Mouse (Mus musculus): Measurements from ENCODE around the gene Lrrc75a. TPM values are rescaled to one million over a fixed set of nuclear protein-coding genes. Genes with fewer than 3 reads are reported as not detected.

Gene Lrrc75a
- total and polyA plus RNA-seq, 3 experiments = 7.0 to 8.9 TPM; not detected in 1

DNA sequence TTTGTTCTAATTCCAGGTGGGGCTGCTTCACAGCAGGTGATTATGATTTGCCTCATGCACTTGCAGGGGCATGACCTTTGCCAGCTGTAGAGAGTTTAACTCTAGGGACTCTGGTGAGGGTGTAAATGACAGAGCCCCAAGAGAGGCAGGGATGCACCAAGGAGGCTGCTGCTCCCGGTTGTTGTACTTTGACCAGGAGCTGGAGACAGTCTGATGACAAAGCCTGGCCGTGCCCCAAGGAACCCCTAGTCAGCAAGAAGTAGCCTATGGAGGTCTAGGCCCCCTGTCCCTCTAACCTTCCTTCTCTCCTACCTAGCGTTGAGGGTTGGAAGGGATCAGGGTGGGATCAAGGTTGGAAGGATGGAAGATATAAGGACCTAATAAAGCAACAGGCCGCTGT, 32.9 kb downstream of the Lrrc75a start:
- Histone ChIP-seq H3K36me3 (ENCODE audit: control insufficient read depth in 1 of 2, insufficient read depth in 2 of 2, low read length in 2 of 2) (no peaks in the 10 kb centered on the region), H3K79me2 (ENCODE audit: control insufficient read depth, insufficient read depth, low read length, poor library complexity) (no peaks in the 10 kb centered on the region), H3K4me3 (ENCODE audit: control insufficient read depth in 1 of 2, insufficient read depth in 1 of 2, low read depth in 2 of 2, low read length in 2 of 2) (no peak overlapping the region), H3K9me3 (replicated peaks; ENCODE audit: insufficient read depth, low read length) (no peaks in the 10 kb centered on the region), H3K4me1 (ENCODE audit: control insufficient read depth in 1 of 2, insufficient read depth in 2 of 2, low read length in 2 of 2) (no peaks in the 10 kb centered on the region), H3K27ac (ENCODE audit: control insufficient read depth, low read depth, low read length) (no peak overlapping the region), H3K9ac (ENCODE audit: control insufficient read depth, low read depth, low read length, poor library complexity, severe bottlenecking) (no peak overlapping the region), H3K27me3 (ENCODE audit: control insufficient read depth in 1 of 2, insufficient read depth in 2 of 2, low read length in 2 of 2) (no peaks in the 10 kb centered on the region)
- TF ChIP-seq ZC3H11A (IDR thresholded peaks at IDR 0.05; ENCODE audit: low read depth, low read length) = no peak
- no peak for TF ChIP-seq TAL1 (IDR thresholded peaks at IDR 0.05; ENCODE audit: low read length)
- no peak for TF ChIP-seq E2F4 (IDR thresholded peaks at IDR 0.05; ENCODE audit: borderline replicate concordance, low read depth, low read length)
- TF ChIP-seq USF2 (IDR thresholded peaks at IDR 0.05; ENCODE audit: borderline replicate concordance in 1 of 2, insufficient read depth in 1 of 2, low read depth in 1 of 2, low read length in 2 of 2) = no peak
- no peak for TF ChIP-seq GABPA (IDR thresholded peaks at IDR 0.05; ENCODE audit: low read depth, low read length)
- TF ChIP-seq HCFC1 (IDR thresholded peaks at IDR 0.05; ENCODE audit: low read depth, low read length) = no peak
- TF ChIP-seq MYB (IDR thresholded peaks at IDR 0.05; ENCODE audit: low read depth, low read length) = no peak
- TF ChIP-seq NELFE (IDR thresholded peaks at IDR 0.05; ENCODE audit: low read depth, low read length) = no peak
- TF ChIP-seq ZNF384 (IDR thresholded peaks at IDR 0.05; ENCODE audit: low read depth, low read length) = no peak
- no peak for TF ChIP-seq TBP (IDR thresholded peaks at IDR 0.05; ENCODE audit: low read depth, low read length)
- no peak for TF ChIP-seq NRF1 (IDR thresholded peaks at IDR 0.05; ENCODE audit: insufficient read depth, low read depth, low read length, poor library complexity, severe bottlenecking)
- TF ChIP-seq MXI1 (IDR thresholded peaks at IDR 0.05; ENCODE audit: low read depth, low read length) = no peak
- no peak for TF ChIP-seq RCOR1 (IDR thresholded peaks at IDR 0.05; ENCODE audit: low read depth, low read length)
- TF ChIP-seq CHD2 (IDR thresholded peaks at IDR 0.05; ENCODE audit: low read length) = no peak
- no peak for TF ChIP-seq ZKSCAN1 (IDR thresholded peaks at IDR 0.05; ENCODE audit: low read depth, low read length)
- TF ChIP-seq TCF12 (IDR thresholded peaks at IDR 0.05; ENCODE audit: low read depth, low read length) = no peak
- no peak for DNase-seq (ENCODE audit: low read depth, low spot score)

DNA sequence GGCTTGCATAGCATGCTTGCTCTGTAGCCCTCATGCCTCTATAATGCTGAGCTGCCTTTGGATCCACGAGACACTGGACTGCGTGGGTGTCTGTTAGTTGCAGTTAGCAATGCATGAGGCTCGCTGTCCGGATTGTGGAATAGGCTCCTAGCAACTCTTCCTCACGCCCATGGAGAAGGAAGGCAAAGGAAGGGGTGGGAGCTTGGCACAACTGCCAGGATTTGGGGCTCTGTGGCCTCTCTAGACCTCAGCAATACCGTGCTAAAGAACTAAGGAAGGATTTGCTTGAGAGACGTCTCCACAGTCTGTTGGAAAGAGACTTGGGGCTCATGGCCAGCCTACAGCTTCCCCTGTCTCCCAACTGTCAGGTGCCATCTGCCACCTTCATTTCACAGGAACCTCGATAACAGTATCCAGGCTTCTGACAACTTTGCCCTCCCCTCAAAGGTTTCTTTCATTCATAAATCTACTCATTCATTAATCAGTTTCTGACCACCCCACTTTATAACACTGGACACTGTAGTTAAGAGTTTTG, 33.4 kb downstream of the Lrrc75a start:
- Histone ChIP-seq H3K9ac (ENCODE audit: control insufficient read depth, low read depth, low read length, poor library complexity, severe bottlenecking) (no peak overlapping the region), H3K36me3 (ENCODE audit: control insufficient read depth in 1 of 2, insufficient read depth in 2 of 2, low read length in 2 of 2) (no peaks in the 10 kb centered on the region), H3K4me3 (ENCODE audit: control insufficient read depth in 1 of 2, insufficient read depth in 1 of 2, low read depth in 2 of 2, low read length in 2 of 2) (no peak overlapping the region), H3K27me3 (ENCODE audit: control insufficient read depth in 1 of 2, insufficient read depth in 2 of 2, low read length in 2 of 2) (no peaks in the 10 kb centered on the region), H3K9me3 (replicated peaks; ENCODE audit: insufficient read depth, low read length) (no peaks in the 10 kb centered on the region), H3K27ac (ENCODE audit: control insufficient read depth, low read depth, low read length) (no peak overlapping the region), H3K79me2 (ENCODE audit: control insufficient read depth, insufficient read depth, low read length, poor library complexity) (no peaks in the 10 kb centered on the region), H3K4me1 (ENCODE audit: control insufficient read depth in 1 of 2, insufficient read depth in 2 of 2, low read length in 2 of 2) (no peaks in the 10 kb centered on the region)
- TF ChIP-seq ZKSCAN1 (IDR thresholded peaks at IDR 0.05; ENCODE audit: low read depth, low read length) = no peak
- TF ChIP-seq ZNF384 (IDR thresholded peaks at IDR 0.05; ENCODE audit: low read depth, low read length) = no peak
- no peak for TF ChIP-seq CHD2 (IDR thresholded peaks at IDR 0.05; ENCODE audit: low read length)
- TF ChIP-seq ZMIZ1 (IDR thresholded peaks at IDR 0.05; ENCODE audit: low read depth, low read length) = no peak
- TF ChIP-seq MEF2A (IDR thresholded peaks at IDR 0.05; ENCODE audit: extremely low read depth, insufficient replicate concordance, low read depth, low read length, poor library complexity, severe bottlenecking) = no peak
- no peak for TF ChIP-seq SMC3 (IDR thresholded peaks at IDR 0.05; ENCODE audit: low read depth, low read length)
- no peak for TF ChIP-seq TCF12 (IDR thresholded peaks at IDR 0.05; ENCODE audit: low read depth, low read length)
- no peak for TF ChIP-seq TBP (IDR thresholded peaks at IDR 0.05; ENCODE audit: low read depth, low read length)
- no peak for TF ChIP-seq NRF1 (IDR thresholded peaks at IDR 0.05; ENCODE audit: insufficient read depth, low read depth, low read length, poor library complexity, severe bottlenecking)
- no peak for TF ChIP-seq MXI1 (IDR thresholded peaks at IDR 0.05; ENCODE audit: low read depth, low read length)
- TF ChIP-seq CTCF (IDR thresholded peaks at IDR 0.05 in 2 of 3, conservative IDR thresholded peaks at IDR 0.05 in 1 of 3; ENCODE audit: control insufficient read depth in 1 of 3, insufficient read depth in 1 of 3, low read depth in 2 of 3, low read length in 3 of 3, poor library complexity in 1 of 3, severe bottlenecking in 1 of 3) = no peak
- DNase-seq (ENCODE audit: low read depth, low spot score) = no peak
